18 mouse cellular contexts compared by ENCODE assay signal in the genomic region with DNA sequence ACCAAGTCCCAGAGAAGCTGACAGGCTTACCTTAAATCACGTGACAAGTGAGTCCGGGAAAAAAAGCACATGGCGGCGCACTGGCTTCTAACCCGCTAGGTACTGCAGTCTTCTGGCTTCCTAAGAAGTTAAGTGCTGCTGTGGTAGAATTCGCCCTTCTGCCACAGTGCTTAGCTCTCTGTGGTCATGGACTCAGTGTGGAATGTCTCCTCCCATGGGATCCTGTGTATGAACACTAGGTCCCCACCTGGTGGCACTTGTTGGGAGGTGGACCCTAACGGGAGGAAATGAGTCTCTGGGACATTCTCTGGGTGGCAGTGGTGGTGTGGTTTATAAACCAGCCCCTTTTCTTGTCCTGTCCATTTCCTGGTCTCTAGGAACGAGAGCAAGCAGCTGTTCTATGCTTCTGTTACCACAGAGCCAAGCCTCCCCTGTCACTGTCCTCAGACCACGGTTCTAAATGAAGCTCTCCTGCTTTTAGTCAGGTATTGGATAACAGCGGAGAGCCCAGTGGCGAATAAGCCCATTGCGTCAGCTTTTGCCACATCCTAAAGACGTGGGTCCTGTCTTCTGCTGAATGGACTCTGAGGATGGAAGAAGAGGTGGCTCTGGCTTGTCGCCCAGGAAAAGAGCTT.
DNase-seq lines count a peak whose midpoint lies in the region; ATAC-seq and TF ChIP-seq lines count a peak whose summit lies in the region.
"Had no signal": no experiment of that assay in that cellular context is flagged by ENCODE, and none has a peak within 500 bp of the region (broad histone marks: within the 10 kb centered on the region; RNA-seq: fewer than 3 reads in every experiment).

No protein-coding gene starts in this region.

- H3K36me3 ChIP-seq in kidney, embryonic 16.5 days (ENCODE audit: insufficient read depth, low read length): no peaks in the 10 kb centered on the region
- H3K36me3 ChIP-seq in stomach, postnatal 0 days (ENCODE audit: control insufficient read depth, insufficient read depth, low read length): no peaks in the 10 kb centered on the region
- H3K36me3 ChIP-seq: forebrain, embryonic 15.5 days; hindbrain, embryonic 10.5 days; lung, embryonic 15.5 days; neural tube, embryonic 15.5 days; stomach, embryonic 15.5 days had no signal

- no peak overlapping the region for H3K9ac ChIP-seq in kidney, embryonic 16.5 days (replicated peaks; ENCODE audit: low read length)
- H3K9ac ChIP-seq in stomach, postnatal 0 days (ENCODE audit: low read length): no peak overlapping the region
- H3K9ac ChIP-seq: forebrain, embryonic 15.5 days; lung, embryonic 15.5 days; neural tube, embryonic 15.5 days; stomach, embryonic 15.5 days had no signal

- no peak overlapping the region for H3K27ac ChIP-seq in kidney, embryonic 16.5 days (ENCODE audit: low read length)
- no peak overlapping the region for H3K27ac ChIP-seq in stomach, postnatal 0 days (replicated peaks)
- H3K27ac ChIP-seq: forebrain, embryonic 15.5 days; hindbrain, embryonic 10.5 days; lung, embryonic 15.5 days; neural tube, embryonic 15.5 days; stomach, embryonic 15.5 days had no signal

- WGBS in kidney, embryonic 16.5 days: 66% methylated on average over 14 of the region's 14 CpGs
- 71% methylated on average over 14 of the region's 14 CpGs for WGBS in stomach, postnatal 0 days

- no peaks in the 10 kb centered on the region for H3K4me1 ChIP-seq in kidney, embryonic 16.5 days (ENCODE audit: insufficient read depth, low read length)
- H3K4me1 ChIP-seq in stomach, postnatal 0 days (replicated peaks; ENCODE audit: control insufficient read depth, insufficient read depth): no peaks in the 10 kb centered on the region
- H3K4me1 ChIP-seq: stomach, embryonic 15.5 days had no signal

- ATAC-seq in kidney, embryonic 16.5 days (ENCODE audit: low FRiP score, low TSS enrichment): peak; percentile 46; the same call in 1 of the 2 replicates
- peak; percentile 21; the same call in 1 of the 2 replicates for ATAC-seq in stomach, postnatal 0 days (ENCODE audit: low FRiP score, low TSS enrichment)
- ATAC-seq in inflammation-experienced regulatory T-cells, adult 6 months: no peak
- ATAC-seq: forebrain, embryonic 15.5 days had no signal

- H3K9me3 ChIP-seq in kidney, embryonic 16.5 days (ENCODE audit: low read length): no peaks in the 10 kb centered on the region
- H3K9me3 ChIP-seq in stomach, postnatal 0 days (ENCODE audit: control insufficient read depth, low read length): no peaks in the 10 kb centered on the region
- H3K9me3 ChIP-seq: forebrain, embryonic 15.5 days; hindbrain, embryonic 10.5 days; lung, embryonic 15.5 days; neural tube, embryonic 15.5 days; stomach, embryonic 15.5 days had no signal

- TF ChIP-seq CTCF in stomach, postnatal 0 days (IDR thresholded peaks at IDR 0.05; ENCODE audit: low read depth): peak; percentile 49

- H3K4me2 ChIP-seq in kidney, embryonic 16.5 days (replicated peaks; ENCODE audit: low read depth, low read length): no peak overlapping the region
- no peak overlapping the region for H3K4me2 ChIP-seq in stomach, postnatal 0 days (replicated peaks; ENCODE audit: low read depth)
- H3K4me2 ChIP-seq: forebrain, embryonic 15.5 days; lung, embryonic 15.5 days; stomach, embryonic 15.5 days had no signal

- H3K4me3 ChIP-seq in kidney, embryonic 16.5 days (ENCODE audit: low read length): no peak overlapping the region
- no peak overlapping the region for H3K4me3 ChIP-seq in stomach, postnatal 0 days (ENCODE audit: low read depth, low read length)
- H3K4me3 ChIP-seq: erythroblast, embryonic 14.5 days; forebrain, embryonic 15.5 days; hindbrain, embryonic 10.5 days; lung, embryonic 15.5 days; neural tube, embryonic 15.5 days; stomach, embryonic 15.5 days had no signal

- no peak for DNase-seq in kidney, adult 8-10 months
- DNase-seq in retina, postnatal 1 day: peak; percentile 36
- DNase-seq in retina, embryonic 14.5 days (ENCODE audit: low spot score): no peak
- peak; percentile 64 for DNase-seq in R1 (ENCODE audit: low read depth, low spot score)
- DNase-seq in stomach, postnatal 0 days (ENCODE audit: low spot score): no peak
- no peak for DNase-seq in thymus, postnatal 0 days (ENCODE audit: low spot score)
- DNase-seq: adrenal gland, postnatal 10 days; cerebellum, adult 8-10 months; layer of hippocampus, postnatal 36 days; thymus, postnatal 4 days had no signal

- no peaks in the 10 kb centered on the region for H3K27me3 ChIP-seq in kidney, embryonic 16.5 days (ENCODE audit: insufficient read depth, low read length)
- H3K27me3 ChIP-seq in stomach, postnatal 0 days (ENCODE audit: control insufficient read depth, insufficient read depth, low read length): no peaks in the 10 kb centered on the region
- H3K27me3 ChIP-seq: forebrain, embryonic 15.5 days; lung, embryonic 15.5 days; neural tube, embryonic 15.5 days; stomach, embryonic 15.5 days had no signal

- no peak for TF ChIP-seq EP300 in stomach, postnatal 0 days (optimal IDR thresholded peaks at IDR 0.05)

Comparison
In these comparisons a context has a peak if more than half of its experiments do, and no peak if none do; other contexts are left out.
1. DNase-seq: peak in retina, postnatal 1 day (single experiment) and R1 (single experiment); none in kidney, adult 8-10 months (0 of 2), retina, embryonic 14.5 days (single experiment), stomach, postnatal 0 days (single experiment) and thymus, postnatal 0 days (single experiment).